Mouse (Mus musculus) forebrain, embryonic 11.5 days (tissue): ENCODE results near the gene Tssc4. TPM values are rescaled to one million over a fixed set of nuclear protein-coding genes. Genes with fewer than 3 reads are reported as not detected.

ENCODE experiments used
- ATAC-seq: fragments of 200-750 bp; cut with Nextera tagmentation; replicated peaks from 2 replicates; pipeline ENCODE4 v1.8.0; 2017; ENCODE audit warnings: moderate TSS enrichment; ENCODE audit not compliant: low FRiP score
- DNase-seq: peaks from one replicate; pipeline ENCODE4 v3.0.0-alpha.2; 2017; ENCODE audit warnings: low spot score
- H3K27ac ChIP-seq: fragments of 300-500 bp; sonication (generic); 2 replicates; pipeline ENCODE4 v1.5.1; 2014; ENCODE audit warnings: low read depth, low read length
- H3K27me3 ChIP-seq: fragments of 300-500 bp; sonication (generic); 2 replicates; pipeline ENCODE4 v1.6.1; 2014; ENCODE audit warnings: mild to moderate bottlenecking, low read length, mixed read lengths; ENCODE audit not compliant: control insufficient read depth, insufficient read depth
- H3K36me3 ChIP-seq: fragments of 300-500 bp; sonication (generic); 2 replicates; pipeline ENCODE4 v1.6.1; 2014; ENCODE audit warnings: mild to moderate bottlenecking, low read length, moderate library complexity, mixed read lengths; ENCODE audit not compliant: control insufficient read depth, insufficient read depth
- H3K4me1 ChIP-seq: fragments of 300-500 bp; sonication (generic); replicated peaks from 2 replicates; pipeline ENCODE4 v1.6.1; 2014; ENCODE audit warnings: low read length, mixed read lengths; ENCODE audit not compliant: control insufficient read depth, insufficient read depth
- H3K4me2 ChIP-seq: fragments of 300-500 bp; sonication (generic); 2 replicates; pipeline ENCODE4 v1.6.1; 2014; ENCODE audit warnings: low read depth, mild to moderate bottlenecking, low read length, moderate library complexity, mixed read lengths; ENCODE audit not compliant: severe bottlenecking
- H3K4me3 ChIP-seq: fragments of 300-500 bp; sonication (generic); 2 replicates; pipeline ENCODE4 v1.5.1; 2014; ENCODE audit warnings: low read depth, low read length
- H3K9ac ChIP-seq: fragments of 300-500 bp; sonication (generic); 2 replicates; pipeline ENCODE4 v1.6.1; 2014; ENCODE audit warnings: low read length
- H3K9me3 ChIP-seq: fragments of 300-500 bp; sonication (generic); 2 replicates; pipeline ENCODE4 v1.6.1; 2016; ENCODE audit warnings: low read length, mixed read lengths; ENCODE audit not compliant: control insufficient read depth
- WGBS: fragments of 180-500 bp; shearing (Covaris S2); extraction: QIAGEN DNeasy Blood & Tissue Kit; methylation state at CpG from one replicate; pipeline ENCODE4 v1.1.7; 2014; 5-methylcytosine and 5-hydroxymethylcytosine counted together
- polyA plus RNA-seq: library from polyadenylated mRNA; unstranded; fragments of >200 nt; fragmentation: Nextera tagmentation; extraction: Ambion mirVana; gene quantifications from 2 replicates; pipeline ENCODE4 v1.2.1, GENCODE M21; 2014

Gene Tssc4
- polyA plus RNA-seq, 1 experiment from 2014 or later: 73.3 TPM

- no peaks in the 10 kb centered on the region for H3K36me3 ChIP-seq
- H3K9ac ChIP-seq: no peak overlapping the region
- no peak overlapping the region for H3K4me2 ChIP-seq
- H3K4me3 ChIP-seq: no peak overlapping the region
- no peak overlapping the region for H3K27ac ChIP-seq
- H3K9me3 ChIP-seq: no peaks in the 10 kb centered on the region
- 54% methylated on average over 2 of the region's 2 CpGs for WGBS
- H3K27me3 ChIP-seq: no peaks in the 10 kb centered on the region
- ATAC-seq (no peak), DNase-seq (no peak)
- peaks cover 15% of the 10 kb centered on the region for H3K4me1 ChIP-seq
These were observed 17.7 kb upstream of the Tssc4 start for GRCm38 (mm10) chr7:143051316-143051715.

GRCm38 (mm10) chr7:143052626-143053007, 16.4 kb upstream of the Tssc4 start, which contains the start of gene Cd81:
Cd81 (plus strand) TSS chr7:143052739.
- WGBS: under 1% methylated on average over 37 of the region's 37 CpGs
- Histone ChIP-seq H3K4me3 (peak within 1 kb of the TSS; percentile 64), H3K4me2 (peak within 1 kb of the TSS; percentile 88), H3K27me3 (no peaks in the 10 kb centered on the region), H3K27ac (peak within 1 kb of the TSS; percentile 20; the same call in 1 of the 2 replicates), H3K36me3 (no peaks in the 10 kb centered on the region), H3K4me1 (peaks cover 15% of the 10 kb centered on the region), H3K9ac (peak within 1 kb of the TSS; percentile 82), H3K9me3 (no peaks in the 10 kb centered on the region)
- ATAC-seq: peak; percentile 80
- DNase-seq: peak; percentile 91

GRCm38 (mm10) chr7:143053008-143053899, 15.8 kb upstream of the Tssc4 start:
- H3K27ac ChIP-seq: peak overlapping the region; percentile 20; the same call in 1 of the 2 replicates
- H3K36me3 ChIP-seq: no peaks in the 10 kb centered on the region
- peak; percentile 80 for DNase-seq
- ATAC-seq: peak; percentile 79
- H3K27me3 ChIP-seq: no peaks in the 10 kb centered on the region
- H3K4me1 ChIP-seq: peaks cover 15% of the 10 kb centered on the region
- H3K4me3 ChIP-seq: peak overlapping the region; percentile 64
- no peaks in the 10 kb centered on the region for H3K9me3 ChIP-seq
- H3K4me2 ChIP-seq: peak overlapping the region; percentile 88
- under 1% methylated on average over 43 of the region's 46 CpGs for WGBS
- H3K9ac ChIP-seq: peak overlapping the region; percentile 82

- peaks cover 15% of the 10 kb centered on the region for H3K4me1 ChIP-seq
These were observed 15.0 kb upstream of the Tssc4 start for GRCm38 (mm10) chr7:143053961-143054611.

GRCm38 (mm10) chr7:143054612-143054965, 14.5 kb upstream of the Tssc4 start:
- H3K27me3 ChIP-seq: no peaks in the 10 kb centered on the region
- H3K9me3 ChIP-seq: no peaks in the 10 kb centered on the region
- WGBS: 69% methylated on average over 3 of the region's 3 CpGs
- H3K4me3 ChIP-seq: peak overlapping the region; percentile 64
- H3K4me2 ChIP-seq: peak overlapping the region; percentile 88; the same call in 1 of the 2 replicates
- H3K4me1 ChIP-seq: peaks cover 15% of the 10 kb centered on the region
- ATAC-seq (no peak), DNase-seq (no peak)
- H3K36me3 ChIP-seq: no peaks in the 10 kb centered on the region
- H3K27ac ChIP-seq: no peak overlapping the region
- H3K9ac ChIP-seq: peak overlapping the region; percentile 82

More at GRCm38 (mm10) chr7:143053961-143054611, 15.0 kb upstream of the Tssc4 start:
- Histone ChIP-seq H3K4me3 (peak overlapping the region; percentile 64), H3K36me3 (no peaks in the 10 kb centered on the region), H3K9ac (peak overlapping the region; percentile 82), H3K9me3 (no peaks in the 10 kb centered on the region), H3K4me2 (peak overlapping the region; percentile 88), H3K27ac (no peak overlapping the region), H3K27me3 (no peaks in the 10 kb centered on the region)
- 72% methylated on average over 11 of the region's 11 CpGs for WGBS
- DNase-seq: no peak
- no peak for ATAC-seq

- Histone ChIP-seq H3K4me2 (peak overlapping the region; percentile 88; the same call in 1 of the 2 replicates), H3K9ac (peak overlapping the region; percentile 82), H3K27ac (no peak overlapping the region), H3K36me3 (no peaks in the 10 kb centered on the region), H3K9me3 (no peaks in the 10 kb centered on the region), H3K27me3 (no peaks in the 10 kb centered on the region), H3K4me3 (0 out of 2 replicates have a peak overlapping the region, but pooled peaks have one; percentile 64), H3K4me1 (peaks cover 15% of the 10 kb centered on the region)
- ATAC-seq: no peak
- DNase-seq: no peak
- WGBS: 81% methylated on average over 3 of the region's 3 CpGs
These were observed 14.0 kb upstream of the Tssc4 start for GRCm38 (mm10) chr7:143055001-143055400.

- Histone ChIP-seq H3K4me1 (peaks cover 15% of the 10 kb centered on the region), H3K9me3 (no peaks in the 10 kb centered on the region), H3K27ac (no peak overlapping the region), H3K4me2 (0 out of 2 replicates have a peak overlapping the region, but pooled peaks have one; percentile 5), H3K9ac (no peak overlapping the region), H3K36me3 (no peaks in the 10 kb centered on the region), H3K4me3 (no peak overlapping the region), H3K27me3 (no peaks in the 10 kb centered on the region)
- ATAC-seq (no peak), DNase-seq (no peak)
- 88% methylated on average over 11 of the region's 11 CpGs for WGBS
These were observed 13.4 kb upstream of the Tssc4 start for GRCm38 (mm10) chr7:143055499-143056186.

- Histone ChIP-seq H3K27ac (no peak overlapping the region), H3K27me3 (no peaks in the 10 kb centered on the region), H3K4me1 (peaks cover 15% of the 10 kb centered on the region), H3K9ac (no peak overlapping the region), H3K4me2 (no peak overlapping the region), H3K4me3 (no peak overlapping the region), H3K9me3 (no peaks in the 10 kb centered on the region), H3K36me3 (no peaks in the 10 kb centered on the region; the same call in 1 of the 2 replicates)
- no peak for ATAC-seq
- 91% methylated on average over 5 of the region's 5 CpGs for WGBS
- no peak for DNase-seq
These were observed 12.0 kb upstream of the Tssc4 start for GRCm38 (mm10) chr7:143057023-143057422.
